Mouse (Mus musculus) cortical plate, adult 2 months (tissue): ENCODE results near the gene Elfn2.

Experiments used
- CTCF ChIP-seq: fragments of 200-500 bp; IDR thresholded peaks from 2 replicates; pipeline ENCODE4 v1.5.1; 2011; ENCODE audit warnings: mild to moderate bottlenecking, control low read depth, low read length; ENCODE audit not compliant: insufficient read depth; ENCODE audit errors: extremely low read depth
- POLR2A ChIP-seq: fragments of 200-500 bp; IDR thresholded peaks from 2 replicates; pipeline ENCODE4 v1.6.1; 2011; ENCODE audit warnings: mild to moderate bottlenecking, low read length, control low read depth; ENCODE audit not compliant: insufficient read depth; ENCODE audit errors: extremely low read depth

DNA sequence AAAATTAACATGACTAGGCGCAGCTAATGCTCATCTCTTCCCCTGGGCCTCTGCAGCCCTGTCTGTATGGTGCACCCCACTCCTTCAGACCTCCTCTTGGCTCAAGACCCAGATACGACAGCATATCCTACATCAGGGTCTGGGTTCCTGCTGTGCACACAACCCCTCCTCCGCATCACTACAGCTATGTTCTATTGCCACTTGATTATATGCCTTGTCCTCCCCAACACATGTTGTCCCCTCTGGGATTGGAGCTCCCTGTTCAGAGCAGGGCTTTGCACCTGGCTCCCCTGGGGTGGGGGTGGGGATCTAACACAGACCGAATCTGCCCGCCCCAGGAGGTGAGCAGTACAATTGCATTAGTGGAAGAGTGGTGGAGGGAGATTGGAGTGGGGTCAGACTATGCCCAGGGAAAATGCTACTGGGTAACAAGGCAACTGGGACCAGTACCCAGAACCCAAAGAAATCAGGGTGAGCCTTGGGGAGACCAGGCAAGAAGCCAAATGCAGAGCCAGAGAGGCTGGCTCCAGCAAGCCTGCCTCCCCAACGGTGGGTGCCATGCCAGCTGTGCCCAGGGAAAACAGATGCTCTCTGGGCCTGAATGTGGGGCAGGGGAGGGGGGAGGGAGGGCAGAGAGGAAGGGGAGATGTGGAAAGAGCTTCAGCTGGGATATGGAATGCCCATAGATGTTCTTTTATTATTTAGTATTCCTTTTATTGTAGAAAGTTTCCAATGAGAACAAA, 32.2 kb upstream of the Elfn2 start:
- TF ChIP-seq POLR2A, result no peak
- no peak for TF ChIP-seq CTCF
